Mouse (Mus musculus) hindbrain, postnatal 0 days (tissue): ENCODE results near the gene Rps10. TPM values are rescaled to one million over a fixed set of nuclear protein-coding genes. Genes with fewer than 3 reads are reported as not detected.
A peak's percentile ranks its signal among the peaks of the same experiment; 100 is the strongest.

Source experiments
- ATAC-seq: fragments of 200-750 bp; cut with Nextera tagmentation; 2 replicates; pipeline ENCODE4 v1.8.0; 2017; ENCODE audit warnings: mild to moderate bottlenecking, moderate TSS enrichment, moderate library complexity
- DNase-seq: peaks from one replicate; pipeline ENCODE4 v3.0.0-alpha.2; 2015; ENCODE audit warnings: low spot score
- H3K27ac ChIP-seq: fragments of 300-500 bp; sonication (generic); 2 replicates; pipeline ENCODE4 v1.5.1; 2014; ENCODE audit warnings: mild to moderate bottlenecking
- H3K27me3 ChIP-seq: fragments of 300-500 bp; sonication (generic); 2 replicates; pipeline ENCODE4 v1.6.1; 2014; ENCODE audit warnings: low read length, mixed read lengths; ENCODE audit not compliant: insufficient read depth
- H3K36me3 ChIP-seq: fragments of 300-500 bp; sonication (generic); 2 replicates; pipeline ENCODE4 v1.6.1; 2014; ENCODE audit warnings: low read length, mixed read lengths; ENCODE audit not compliant: insufficient read depth
- H3K4me1 ChIP-seq: fragments of 300-500 bp; sonication (generic); 2 replicates; pipeline ENCODE4 v1.6.1; 2014; ENCODE audit warnings: antibody characterized with exemption, low read length, mixed read lengths; ENCODE audit not compliant: insufficient read depth
- H3K4me2 ChIP-seq: fragments of 300-500 bp; sonication (generic); 2 replicates; pipeline ENCODE4 v1.6.1; 2014; ENCODE audit warnings: low read depth, mild to moderate bottlenecking, low read length, moderate library complexity, mixed read lengths
- H3K4me3 ChIP-seq: fragments of 300-500 bp; sonication (generic); 2 replicates; pipeline ENCODE4 v1.5.1; 2014; ENCODE audit warnings: low read length
- H3K9ac ChIP-seq: fragments of 300-500 bp; sonication (generic); replicated peaks from 2 replicates; pipeline ENCODE4 v1.6.1; 2014; ENCODE audit warnings: mild to moderate bottlenecking, low read length, moderate library complexity, mixed read lengths
- H3K9me3 ChIP-seq: fragments of 300-500 bp; sonication (generic); 2 replicates; pipeline ENCODE4 v1.6.1; 2016; ENCODE audit warnings: low read length, mixed read lengths
- CTCF ChIP-seq: IDR thresholded peaks from 2 replicates; pipeline ENCODE4 v1.5.1; 2016; ENCODE audit warnings: antibody characterized with exemption, control low read depth, low read depth
- WGBS: fragments of 180-500 bp; shearing (Covaris S2); extraction: QIAGEN DNeasy Blood & Tissue Kit; methylation state at CpG from one replicate; pipeline ENCODE4 v1.1.7; 2014; 5-methylcytosine and 5-hydroxymethylcytosine counted together
- polyA plus RNA-seq: library from polyadenylated mRNA; unstranded; fragments of >200 nt; fragmentation: Nextera tagmentation; extraction: Ambion mirVana; gene quantifications from 2 replicates; pipeline ENCODE4 v1.2.1, GENCODE M21; 2015
- total RNA-seq: library from RNA; depleted of rRNA; stranded (reverse); fragments of >200 nt; gene quantifications from 2 replicates; pipeline ENCODE4 v1.2.3, GENCODE M21; 2014

The Rps10 gene
- total and polyA plus RNA-seq, 2 experiments from 2014 or later = 519 to 1,303 TPM

GRCm38 (mm10) chr17:27634871-27635574 is 1.4 kb downstream of the Rps10 start, which contains the start of gene RPS10-NUDT3:
TSS of gene RPS10-NUDT3 (minus strand) at chr17:27635222.
- Histone ChIP-seq H3K9ac (peak within 1 kb of the TSS; percentile 91), H3K4me1 (peaks cover 6% of the 10 kb centered on the region; the same call in 1 of the 2 replicates), H3K27ac (peak within 1 kb of the TSS; percentile 92), H3K27me3 (no peaks in the 10 kb centered on the region), H3K9me3 (no peaks in the 10 kb centered on the region), H3K36me3 (peaks cover 37% of the 10 kb centered on the region), H3K4me3 (peak within 1 kb of the TSS; percentile 87), H3K4me2 (peak within 1 kb of the TSS; percentile 65)
- DNase-seq (peak; percentile 97), ATAC-seq (peak; percentile 96)
- TF ChIP-seq CTCF = no peak
- under 1% methylated on average over 70 of the region's 72 CpGs for WGBS

- Histone ChIP-seq H3K9ac (no peak overlapping the region), H3K4me2 (no peak overlapping the region), H3K27me3 (no peaks in the 10 kb centered on the region), H3K36me3 (peaks cover 42% of the 10 kb centered on the region), H3K27ac (no peak overlapping the region), H3K4me1 (no peaks in the 10 kb centered on the region), H3K9me3 (no peaks in the 10 kb centered on the region), H3K4me3 (no peak overlapping the region)
- DNase-seq (peak; percentile 93), ATAC-seq (peak; percentile 22; the same call in 1 of the 2 replicates)
- 64% methylated on average over 2 of the region's 2 CpGs for WGBS
- TF ChIP-seq CTCF = peak; percentile 91
Observed at GRCm38 (mm10) chr17:27629249-27630020, 7.0 kb downstream of the Rps10 start.

- no peak for DNase-seq
- peaks cover 39% of the 10 kb centered on the region for H3K36me3 ChIP-seq
- ATAC-seq = no peak
- H3K4me3 ChIP-seq = no peak overlapping the region
- 83% methylated on average over 8 of the region's 8 CpGs for WGBS
- H3K9ac ChIP-seq = no peak overlapping the region
- H3K27me3 ChIP-seq = no peaks in the 10 kb centered on the region
- no peak overlapping the region for H3K4me2 ChIP-seq
- H3K27ac ChIP-seq = no peak overlapping the region
- TF ChIP-seq CTCF = no peak
- no peaks in the 10 kb centered on the region for H3K9me3 ChIP-seq
- H3K4me1 ChIP-seq = no peaks in the 10 kb centered on the region
Observed at GRCm38 (mm10) chr17:27628376-27628775, 8.1 kb downstream of the Rps10 start.

- ATAC-seq (no peak), DNase-seq (no peak)
- Histone ChIP-seq H3K4me2 (no peak overlapping the region), H3K9ac (no peak overlapping the region), H3K4me3 (no peak overlapping the region), H3K36me3 (peaks cover 30% of the 10 kb centered on the region; the same call in 1 of the 2 replicates), H3K4me1 (no peaks in the 10 kb centered on the region), H3K27me3 (no peaks in the 10 kb centered on the region), H3K9me3 (no peaks in the 10 kb centered on the region), H3K27ac (peak overlapping the region; percentile 61; the same call in 1 of the 2 replicates)
- WGBS = 34% methylated on average over 5 of the region's 5 CpGs
- peak; percentile 31; the same call in 1 of the 2 replicates for TF ChIP-seq CTCF
Observed at GRCm38 (mm10) chr17:27627451-27627850, 9.0 kb downstream of the Rps10 start.

- no peak overlapping the region for H3K9ac ChIP-seq
- 14% methylated on average over 5 of the region's 5 CpGs for WGBS
- ATAC-seq (peak; percentile 68), DNase-seq (peak; percentile 86)
- no peaks in the 10 kb centered on the region for H3K27me3 ChIP-seq
- no peaks in the 10 kb centered on the region for H3K4me1 ChIP-seq
- peaks cover 22% of the 10 kb centered on the region; the same call in 1 of the 2 replicates for H3K36me3 ChIP-seq
- H3K9me3 ChIP-seq = no peaks in the 10 kb centered on the region
- no peak for TF ChIP-seq CTCF
- H3K4me2 ChIP-seq = no peak overlapping the region
- peak overlapping the region; percentile 68 for H3K27ac ChIP-seq
- H3K4me3 ChIP-seq = no peak overlapping the region
Observed at GRCm38 (mm10) chr17:27626681-27627080, 9.8 kb downstream of the Rps10 start.

GRCm38 (mm10) chr17:27625455-27626251 is 10.8 kb downstream of the Rps10 start:
- Histone ChIP-seq H3K9ac (no peak overlapping the region), H3K36me3 (peaks cover 12% of the 10 kb centered on the region; the same call in 1 of the 2 replicates), H3K4me2 (no peak overlapping the region), H3K4me3 (no peak overlapping the region), H3K9me3 (no peaks in the 10 kb centered on the region), H3K27me3 (no peaks in the 10 kb centered on the region), H3K4me1 (peaks cover 4% of the 10 kb centered on the region), H3K27ac (peak overlapping the region; percentile 68)
- DNase-seq (no peak), ATAC-seq (no peak)
- 44% methylated on average over 7 of the region's 7 CpGs for WGBS
- TF ChIP-seq CTCF = no peak
